Mouse (Mus musculus) hindbrain, postnatal 0 days (tissue): ENCODE data around the gene Mark2. TPM values are rescaled to one million over a fixed set of nuclear protein-coding genes. Genes with fewer than 3 reads are reported as not detected.

ENCODE experiments used
- ATAC-seq: fragments of 200-750 bp; cut with Nextera tagmentation; 2 replicates; pipeline ENCODE4 v1.8.0; 2017; ENCODE audit warnings: mild to moderate bottlenecking, moderate TSS enrichment, moderate library complexity
- DNase-seq: peaks from one replicate; pipeline ENCODE4 v3.0.0-alpha.2; 2015; ENCODE audit warnings: low spot score
- H3K27ac ChIP-seq: fragments of 300-500 bp; sonication (generic); 2 replicates; pipeline ENCODE4 v1.5.1; 2014; ENCODE audit warnings: mild to moderate bottlenecking
- H3K27me3 ChIP-seq: fragments of 300-500 bp; sonication (generic); 2 replicates; pipeline ENCODE4 v1.6.1; 2014; ENCODE audit warnings: low read length, mixed read lengths; ENCODE audit not compliant: insufficient read depth
- H3K36me3 ChIP-seq: fragments of 300-500 bp; sonication (generic); 2 replicates; pipeline ENCODE4 v1.6.1; 2014; ENCODE audit warnings: low read length, mixed read lengths; ENCODE audit not compliant: insufficient read depth
- H3K4me1 ChIP-seq: fragments of 300-500 bp; sonication (generic); 2 replicates; pipeline ENCODE4 v1.6.1; 2014; ENCODE audit warnings: antibody characterized with exemption, low read length, mixed read lengths; ENCODE audit not compliant: insufficient read depth
- H3K4me2 ChIP-seq: fragments of 300-500 bp; sonication (generic); 2 replicates; pipeline ENCODE4 v1.6.1; 2014; ENCODE audit warnings: low read depth, mild to moderate bottlenecking, low read length, moderate library complexity, mixed read lengths
- H3K4me3 ChIP-seq: fragments of 300-500 bp; sonication (generic); 2 replicates; pipeline ENCODE4 v1.5.1; 2014; ENCODE audit warnings: low read length
- H3K9ac ChIP-seq: fragments of 300-500 bp; sonication (generic); replicated peaks from 2 replicates; pipeline ENCODE4 v1.6.1; 2014; ENCODE audit warnings: mild to moderate bottlenecking, low read length, moderate library complexity, mixed read lengths
- H3K9me3 ChIP-seq: fragments of 300-500 bp; sonication (generic); 2 replicates; pipeline ENCODE4 v1.6.1; 2016; ENCODE audit warnings: low read length, mixed read lengths
- CTCF ChIP-seq: IDR thresholded peaks from 2 replicates; pipeline ENCODE4 v1.5.1; 2016; ENCODE audit warnings: antibody characterized with exemption, control low read depth, low read depth
- WGBS: fragments of 180-500 bp; shearing (Covaris S2); extraction: QIAGEN DNeasy Blood & Tissue Kit; methylation state at CpG from one replicate; pipeline ENCODE4 v1.1.7; 2014; 5-methylcytosine and 5-hydroxymethylcytosine counted together
- polyA plus RNA-seq: library from polyadenylated mRNA; unstranded; fragments of >200 nt; fragmentation: Nextera tagmentation; extraction: Ambion mirVana; gene quantifications from 2 replicates; pipeline ENCODE4 v1.2.1, GENCODE M21; 2015
- total RNA-seq: library from RNA; depleted of rRNA; stranded (reverse); fragments of >200 nt; gene quantifications from 2 replicates; pipeline ENCODE4 v1.2.3, GENCODE M21; 2014

The Mark2 gene
- total and polyA plus RNA-seq, 2 experiments from 2014 or later: 31.4 to 39.9 TPM

- H3K9me3 ChIP-seq: no peaks in the 10 kb centered on the region
- H3K27ac ChIP-seq: peak within 1 kb of the TSS; percentile 87
- H3K9ac ChIP-seq: peak within 1 kb of the TSS; percentile 73
- H3K4me1 ChIP-seq: peaks cover 8% of the 10 kb centered on the region
- ATAC-seq: peak; percentile 97
- peak within 1 kb of the TSS; percentile 75 for H3K4me3 ChIP-seq
- H3K4me2 ChIP-seq: peak within 1 kb of the TSS; percentile 97
- 2% methylated on average over 68 of the region's 80 CpGs for WGBS
- no peaks in the 10 kb centered on the region for H3K27me3 ChIP-seq
- no peaks in the 10 kb centered on the region for H3K36me3 ChIP-seq
- TF ChIP-seq CTCF: no peak
- peak; percentile 98 for DNase-seq
These were observed 100.6 kb downstream of the Mark2 start, which contains the start of gene Naa40 for GRCm38 (mm10) chr19:7240782-7241690. Gene Naa40 (minus strand): TSS chr19:7241183.

- peak overlapping the region; percentile 73 for H3K9ac ChIP-seq
- peak overlapping the region; percentile 87 for H3K27ac ChIP-seq
- peak overlapping the region; percentile 75 for H3K4me3 ChIP-seq
- WGBS: 2% methylated on average over 13 of the region's 13 CpGs
- no peaks in the 10 kb centered on the region for H3K36me3 ChIP-seq
- 0 out of 2 replicates have a peak, but pooled peaks have one; percentile 3 for ATAC-seq
- no peaks in the 10 kb centered on the region for H3K27me3 ChIP-seq
- peaks cover 8% of the 10 kb centered on the region for H3K4me1 ChIP-seq
- peak overlapping the region; percentile 97 for H3K4me2 ChIP-seq
- DNase-seq: no peak
- no peaks in the 10 kb centered on the region for H3K9me3 ChIP-seq
- TF ChIP-seq CTCF: no peak
These were observed 101.4 kb downstream of the Mark2 start for GRCm38 (mm10) chr19:7240291-7240690.

- Histone ChIP-seq H3K27me3 (no peaks in the 10 kb centered on the region), H3K36me3 (no peaks in the 10 kb centered on the region), H3K9me3 (no peaks in the 10 kb centered on the region), H3K4me3 (peak overlapping the region; percentile 75), H3K4me1 (peaks cover 8% of the 10 kb centered on the region), H3K9ac (peak overlapping the region; percentile 73), H3K4me2 (peak overlapping the region; percentile 97), H3K27ac (no peak overlapping the region)
- no peak for ATAC-seq
- WGBS: 74% methylated on average over 3 of the region's 3 CpGs
- no peak for TF ChIP-seq CTCF
- no peak for DNase-seq
These were observed 102.1 kb downstream of the Mark2 start for GRCm38 (mm10) chr19:7239574-7239973.

- no peaks in the 10 kb centered on the region for H3K9me3 ChIP-seq
- H3K36me3 ChIP-seq: peaks cover 8% of the 10 kb centered on the region
- peaks cover 8% of the 10 kb centered on the region for H3K4me1 ChIP-seq
- 76% methylated on average over 4 of the region's 4 CpGs for WGBS
- no peaks in the 10 kb centered on the region for H3K27me3 ChIP-seq
- H3K27ac ChIP-seq: no peak overlapping the region
- no peak overlapping the region for H3K9ac ChIP-seq
- DNase-seq (no peak), ATAC-seq (no peak)
- H3K4me3 ChIP-seq: no peak overlapping the region
- no peak for TF ChIP-seq CTCF
- no peak overlapping the region for H3K4me2 ChIP-seq
These were observed 104.9 kb downstream of the Mark2 start for GRCm38 (mm10) chr19:7236742-7237141.

DNA sequence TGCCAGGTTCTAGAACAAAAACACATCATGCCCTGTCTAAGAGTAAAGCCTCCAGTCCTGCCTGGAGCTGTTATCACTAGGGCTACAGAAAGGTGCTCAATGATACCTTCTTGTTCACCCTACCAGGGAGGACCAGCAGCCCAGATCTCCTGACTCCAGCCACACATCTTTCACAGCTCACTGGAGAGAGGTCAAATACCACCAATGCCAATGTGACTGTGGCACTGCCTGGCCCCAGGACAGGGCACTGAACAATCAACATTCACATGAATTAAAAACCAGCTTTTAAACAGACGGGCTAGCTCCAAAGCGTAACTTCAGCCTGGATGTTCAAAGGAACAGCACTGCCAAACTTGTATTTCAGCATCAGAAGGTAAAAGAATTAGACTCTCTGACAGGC lies 105.6 kb downstream of the Mark2 start:
- WGBS: 89% methylated on average over 2 of the region's 2 CpGs
- Histone ChIP-seq H3K27me3 (no peaks in the 10 kb centered on the region), H3K36me3 (peaks cover 15% of the 10 kb centered on the region), H3K4me1 (peaks cover 8% of the 10 kb centered on the region), H3K9ac (no peak overlapping the region), H3K9me3 (no peaks in the 10 kb centered on the region), H3K27ac (no peak overlapping the region), H3K4me3 (no peak overlapping the region), H3K4me2 (no peak overlapping the region)
- no peak for DNase-seq
- TF ChIP-seq CTCF: no peak
- ATAC-seq: no peak

DNA sequence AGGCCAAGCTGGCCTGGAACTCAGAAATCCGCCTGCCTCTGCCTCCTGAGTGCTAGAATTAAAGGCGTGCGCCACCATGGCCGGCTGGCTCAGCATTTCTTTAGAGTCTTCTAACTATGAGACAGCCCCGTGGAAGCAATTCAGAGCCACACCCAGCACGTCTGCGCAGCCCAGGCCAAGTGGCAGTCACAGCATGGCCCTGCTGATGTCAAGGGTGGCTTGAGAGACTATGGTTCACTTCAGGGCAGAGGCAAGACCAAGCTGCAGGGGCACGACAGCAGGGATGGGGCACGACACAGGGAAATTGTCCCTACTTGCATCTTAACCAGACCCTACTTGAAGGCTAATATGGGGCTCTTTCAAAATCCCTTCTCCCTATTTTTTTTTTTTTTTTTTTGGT lies 106.2 kb downstream of the Mark2 start:
- no peak overlapping the region for H3K4me2 ChIP-seq
- no peak overlapping the region for H3K27ac ChIP-seq
- WGBS: 89% methylated on average over 9 of the region's 9 CpGs
- H3K4me1 ChIP-seq: peaks cover 7% of the 10 kb centered on the region
- DNase-seq (no peak), ATAC-seq (no peak)
- H3K9ac ChIP-seq: no peak overlapping the region
- H3K36me3 ChIP-seq: peaks cover 20% of the 10 kb centered on the region
- H3K9me3 ChIP-seq: no peaks in the 10 kb centered on the region
- TF ChIP-seq CTCF: no peak
- no peaks in the 10 kb centered on the region for H3K27me3 ChIP-seq
- H3K4me3 ChIP-seq: no peak overlapping the region
